Mouse (Mus musculus): ENCODE results near the gene Gdpd5.
A peak's percentile ranks its signal among the peaks of the same experiment; 100 is the strongest.

Gene Gdpd5

DNA sequence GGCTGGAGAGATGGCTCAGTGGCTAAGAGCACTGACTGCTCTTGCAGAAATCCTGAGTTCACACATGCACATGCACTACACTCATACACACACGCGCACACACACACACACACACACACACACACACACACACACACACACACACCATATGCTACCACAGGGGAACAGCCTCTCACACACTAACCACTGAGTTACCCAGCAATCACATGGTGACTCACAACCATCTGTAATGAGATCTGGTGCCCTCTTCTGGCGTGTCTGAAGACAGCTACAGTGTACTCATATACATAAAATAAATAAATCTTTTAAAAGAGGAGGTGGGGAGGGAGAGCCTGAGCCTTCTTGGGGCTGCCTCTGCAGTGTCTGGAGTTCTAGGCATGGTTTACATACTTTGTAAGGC is 6.9 kb upstream of the Gdpd5 start:
- peak in 1 of 2 experiments; percentile 26 for DNase-seq

DNA sequence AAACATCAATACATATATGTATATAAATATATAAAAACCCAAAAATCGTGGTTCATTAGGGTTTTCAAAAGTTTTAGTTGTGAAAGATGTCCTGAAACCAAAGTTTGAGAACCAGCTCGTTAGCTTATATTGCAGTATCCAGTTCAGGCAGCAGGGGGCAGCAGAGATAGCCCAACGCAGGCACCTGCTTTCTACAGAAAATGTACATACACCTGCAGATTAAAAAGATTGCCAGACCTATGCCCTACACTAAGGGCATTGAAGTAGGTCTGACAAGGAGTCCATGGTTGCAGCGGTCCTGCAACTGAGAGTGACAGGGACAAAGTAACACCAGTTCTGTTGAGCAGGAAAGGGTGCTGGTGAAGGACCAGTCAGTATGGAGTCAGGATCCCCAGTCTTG is 5.8 kb upstream of the Gdpd5 start:
- peak; percentile 52 to 84 for DNase-seq

DNA sequence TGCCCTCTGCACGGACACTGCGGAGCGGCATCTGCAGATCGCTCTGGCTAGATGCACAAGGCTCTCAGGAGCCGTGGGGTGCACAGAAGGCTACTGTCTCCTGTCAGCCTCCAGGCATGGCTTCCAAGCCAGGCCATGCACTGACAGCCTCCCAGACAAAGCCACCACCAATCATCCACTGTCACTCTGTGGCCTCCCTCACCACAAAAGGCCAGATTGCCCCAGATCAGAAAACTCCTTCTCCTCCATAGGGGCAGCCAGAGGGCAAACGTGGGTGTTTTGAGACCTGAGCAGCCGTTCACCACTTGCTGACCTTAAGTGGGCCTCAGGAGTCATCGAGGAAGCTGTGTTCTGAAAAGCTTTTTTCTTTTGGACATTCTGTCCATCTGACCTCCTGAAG is 2.3 kb upstream of the Gdpd5 start:
- DNase-seq: no peak

DNA sequence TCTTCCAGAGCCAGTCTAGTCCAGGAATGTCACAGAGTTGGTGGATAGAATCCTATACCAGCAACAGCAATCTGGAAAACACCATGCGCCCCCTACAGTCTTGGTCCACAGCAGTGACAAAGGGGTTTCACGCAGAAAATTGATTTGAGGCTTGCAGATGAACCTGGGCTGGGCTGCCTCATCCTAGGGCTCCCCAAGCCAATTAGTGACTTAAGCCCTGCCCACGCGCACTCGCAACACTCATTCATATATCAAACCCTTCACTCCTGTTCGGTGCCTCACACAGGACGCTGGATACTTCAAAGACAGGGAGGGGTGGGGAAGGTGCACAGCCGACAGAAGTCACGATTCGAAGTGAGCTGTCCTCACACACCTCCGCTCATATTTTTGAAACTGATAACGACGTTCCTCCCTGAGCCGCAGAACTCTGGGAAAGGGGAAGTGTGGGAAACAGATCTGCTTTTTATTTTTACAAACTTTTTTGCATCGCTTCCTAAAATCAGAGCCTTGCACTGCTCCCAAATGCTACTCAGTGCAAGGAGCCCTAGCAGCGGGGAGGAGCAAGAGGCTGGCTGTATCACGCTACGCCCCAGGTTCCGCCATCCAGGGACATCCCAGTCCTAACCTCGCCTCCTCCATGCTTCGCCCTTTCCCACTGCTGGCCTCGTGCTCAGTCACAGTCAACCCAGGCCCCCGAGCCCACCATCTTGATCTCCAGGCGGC is 562 bp upstream of the Gdpd5 start:
- peak in 1 of 2 experiments; percentile 56 for DNase-seq

DNA sequence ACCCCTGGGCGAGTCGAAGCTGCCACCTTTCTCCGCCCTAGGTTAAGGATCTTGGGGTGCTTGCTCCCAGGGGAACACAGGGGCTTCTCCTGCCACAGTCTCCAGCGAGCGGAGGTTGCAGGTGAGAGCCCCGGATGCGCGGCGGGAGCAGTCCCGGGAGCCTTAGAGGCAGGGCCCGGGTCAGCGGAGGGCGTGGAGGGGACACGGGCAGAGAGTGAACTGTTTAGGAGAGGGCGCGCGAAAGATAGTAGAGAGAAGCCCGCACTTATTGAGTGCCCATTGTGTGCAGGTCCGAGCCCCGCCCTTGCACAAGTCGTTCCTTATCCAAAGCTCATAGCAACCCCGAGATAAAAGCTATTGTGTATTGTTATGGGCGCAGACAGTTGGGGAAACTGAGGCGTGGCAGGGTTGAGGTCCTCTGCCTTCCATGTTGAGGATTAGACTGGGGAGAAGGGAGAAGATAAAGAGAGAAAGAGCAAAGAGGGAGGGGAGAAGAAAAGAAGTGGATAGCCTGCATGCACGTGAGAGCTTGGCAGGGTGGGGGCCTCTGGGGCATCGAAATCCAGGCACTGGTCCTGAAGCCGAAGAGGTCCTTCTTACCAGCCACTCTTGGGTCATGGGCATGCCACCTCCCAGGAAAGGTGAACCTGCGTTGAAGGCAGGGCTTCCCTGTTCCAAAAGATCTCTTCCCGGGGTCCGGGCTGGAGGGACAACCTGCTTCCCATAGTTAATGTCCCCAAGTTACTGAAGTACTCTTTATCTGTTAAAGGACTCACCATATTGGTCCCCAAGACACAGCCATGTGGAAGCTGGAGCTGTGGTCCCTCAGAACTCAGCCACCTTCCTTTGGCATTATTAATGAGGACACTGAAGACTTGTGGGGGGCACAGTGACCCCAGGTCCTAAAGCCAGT is 1.1 kb downstream of the Gdpd5 start:
- DNase-seq: peak; percentile 13 to 48

GRCm38 (mm10) chr7:99383246-99383645 is 2.0 kb downstream of the Gdpd5 start:
- peak in 1 of 2 experiments; percentile 43 for DNase-seq

GRCm38 (mm10) chr7:99384101-99384611 is 2.9 kb downstream of the Gdpd5 start:
- peak; percentile 58 to 78 for DNase-seq

GRCm38 (mm10) chr7:99386030-99386429 is 4.8 kb downstream of the Gdpd5 start:
- DNase-seq: no peak

GRCm38 (mm10) chr7:99386811-99387210 is 5.6 kb downstream of the Gdpd5 start:
- DNase-seq: no peak

- DNase-seq: no peak
Observed at GRCm38 (mm10) chr7:99387356-99387755, 6.1 kb downstream of the Gdpd5 start.

- no peak for DNase-seq
Observed at GRCm38 (mm10) chr7:99390559-99390958, 9.3 kb downstream of the Gdpd5 start.

DNA sequence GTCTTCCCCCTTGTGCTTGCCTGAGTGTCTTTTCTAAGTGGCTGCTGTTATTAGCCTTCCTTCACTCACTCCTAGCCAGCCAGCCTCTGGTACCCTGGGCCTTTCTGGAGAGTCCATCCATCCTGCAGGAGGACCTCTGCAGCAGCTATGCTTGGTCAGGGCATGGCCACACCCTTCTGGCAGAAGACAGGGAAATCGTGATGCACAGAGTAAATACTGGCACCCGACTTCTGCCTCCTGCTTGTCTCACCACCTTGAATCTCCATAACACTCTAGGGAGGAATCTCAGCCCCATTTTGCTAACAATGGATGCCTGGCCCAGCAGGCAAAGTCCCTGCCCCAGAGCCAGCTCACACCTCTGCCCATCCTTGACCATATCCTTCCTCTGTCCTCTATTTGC is 11.5 kb downstream of the Gdpd5 start:
- DNase-seq: no peak

DNA sequence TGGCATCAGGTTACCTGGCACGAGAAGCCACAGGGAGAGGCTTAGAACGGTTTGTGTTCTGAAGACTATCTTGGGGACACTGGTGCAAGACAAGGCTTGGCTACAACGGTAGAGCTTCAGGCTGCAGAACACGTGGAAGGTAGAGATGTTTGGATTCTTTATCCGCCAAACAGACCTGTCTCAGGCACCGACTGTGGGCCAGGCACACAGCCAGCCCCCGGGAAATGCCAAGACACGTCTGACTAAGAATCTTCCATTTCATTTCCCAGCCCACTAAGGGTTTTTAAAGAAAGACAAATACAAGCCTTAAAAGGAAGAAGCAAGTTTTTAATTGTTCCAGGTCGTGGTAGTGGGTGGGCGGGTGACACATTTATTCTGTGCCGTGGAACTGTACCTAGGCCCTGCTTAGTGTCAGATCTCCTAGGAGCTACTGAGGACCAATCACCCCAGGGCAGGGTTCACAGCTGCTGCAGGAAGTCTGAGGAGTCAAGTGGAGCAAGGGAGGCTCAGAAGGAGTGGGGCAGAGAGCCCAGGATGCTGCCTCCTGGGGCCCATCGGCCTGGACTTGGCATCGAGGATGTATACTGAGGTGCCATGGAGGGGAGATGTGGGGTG is 12.6 kb downstream of the Gdpd5 start:
- no peak for DNase-seq

- DNase-seq: no peak
Observed at GRCm38 (mm10) chr7:99395385-99395784, 14.2 kb downstream of the Gdpd5 start.

GRCm38 (mm10) chr7:99395908-99396616 is 14.8 kb downstream of the Gdpd5 start:
- DNase-seq: no peak

DNA sequence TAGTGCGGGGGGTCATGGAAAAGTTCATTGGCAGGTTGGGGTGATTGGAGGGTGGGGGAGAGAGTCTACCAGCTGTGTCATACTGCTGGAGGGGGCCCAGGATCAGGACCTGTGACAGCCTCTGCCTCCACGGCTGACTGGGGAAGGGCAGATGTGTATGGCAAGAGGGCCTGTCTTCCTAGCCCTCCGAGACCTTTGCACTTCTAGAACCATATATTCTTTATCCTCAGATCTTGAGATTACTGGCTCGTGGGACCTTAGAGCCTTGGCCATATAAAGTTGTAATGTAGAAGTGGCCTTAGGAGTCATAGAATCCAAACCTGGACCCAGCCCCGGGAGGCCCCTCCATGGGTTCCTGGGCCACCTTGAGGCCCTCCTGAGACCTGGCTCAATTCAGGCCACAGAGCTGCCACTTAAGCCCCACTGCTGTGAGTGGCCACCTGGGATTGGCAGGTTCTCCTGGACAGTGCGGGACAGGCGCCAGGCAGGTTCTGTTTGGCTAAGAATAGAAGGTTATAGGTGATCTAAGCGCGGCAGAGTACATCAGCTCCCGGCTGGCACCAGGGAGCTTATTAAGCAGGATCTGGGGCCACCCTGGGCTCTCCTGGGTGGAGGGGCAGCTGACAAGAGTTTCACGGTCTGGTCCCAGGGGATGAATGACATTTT is 15.9 kb downstream of the Gdpd5 start:
- DNase-seq: no peak

DNA sequence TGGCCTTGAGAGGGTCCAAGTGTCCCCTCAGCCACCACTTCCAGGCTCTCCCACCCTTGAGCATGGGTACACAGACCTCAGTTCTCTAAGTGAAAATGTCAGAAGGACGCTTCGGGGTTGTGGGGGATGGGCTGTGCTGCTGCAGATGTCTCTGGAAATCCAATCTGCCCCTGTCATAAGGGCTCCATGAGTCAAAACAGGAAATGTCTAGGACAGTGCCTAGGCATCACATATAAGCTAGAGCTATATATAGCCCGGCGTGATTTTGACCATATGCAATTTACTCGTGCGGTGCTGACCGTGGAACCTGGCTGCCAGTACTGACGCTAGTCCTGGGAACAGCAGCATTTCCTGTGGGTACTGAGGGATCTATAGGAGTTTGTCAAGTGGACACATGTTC is 20.2 kb downstream of the Gdpd5 start:
- DNase-seq: peak in 1 of 2 experiments; percentile 32

DNA sequence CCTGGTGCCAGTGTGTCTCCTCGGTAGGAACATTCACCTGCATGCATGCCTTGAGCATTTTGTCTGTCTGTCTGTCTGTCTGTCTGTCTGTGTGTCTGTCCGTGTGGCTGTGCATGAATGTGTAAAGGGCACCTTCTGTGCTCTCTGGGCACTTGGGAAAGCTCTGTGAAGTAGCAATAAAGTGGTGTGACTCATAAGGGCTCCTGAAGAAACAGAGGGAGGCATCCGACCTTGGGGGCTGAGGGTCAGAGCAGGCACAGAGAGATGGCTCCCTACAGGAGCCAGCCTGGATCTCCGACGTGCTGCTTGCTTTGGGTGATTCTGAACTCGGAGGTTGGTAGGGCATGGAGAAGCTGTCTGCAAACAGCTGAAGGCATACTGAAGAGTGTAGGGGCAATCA is 21.3 kb downstream of the Gdpd5 start:
- DNase-seq: no peak

DNA sequence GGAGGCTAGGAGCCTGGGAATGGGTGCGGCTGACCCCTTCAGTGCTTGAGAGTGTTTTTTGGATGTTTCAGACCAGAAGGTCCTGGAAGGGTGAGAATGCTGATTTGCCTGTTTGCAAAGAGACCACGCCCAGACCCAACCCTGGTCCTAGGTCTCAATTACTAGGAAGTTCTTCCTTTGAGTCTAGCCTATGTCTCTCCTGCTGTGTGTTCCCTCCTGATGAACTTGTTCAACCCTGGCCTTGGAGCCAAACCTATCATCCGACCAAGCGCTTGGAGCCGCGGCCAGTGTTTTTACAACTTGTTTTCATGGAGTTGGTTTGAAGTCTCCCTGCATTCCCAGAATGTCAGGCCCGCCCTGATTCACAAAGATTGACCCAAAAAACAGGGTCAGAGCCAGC is 22.0 kb downstream of the Gdpd5 start:
- DNase-seq: no peak

- no peak for DNase-seq
Observed at GRCm38 (mm10) chr7:99404031-99404735, 23.0 kb downstream of the Gdpd5 start.

DNA sequence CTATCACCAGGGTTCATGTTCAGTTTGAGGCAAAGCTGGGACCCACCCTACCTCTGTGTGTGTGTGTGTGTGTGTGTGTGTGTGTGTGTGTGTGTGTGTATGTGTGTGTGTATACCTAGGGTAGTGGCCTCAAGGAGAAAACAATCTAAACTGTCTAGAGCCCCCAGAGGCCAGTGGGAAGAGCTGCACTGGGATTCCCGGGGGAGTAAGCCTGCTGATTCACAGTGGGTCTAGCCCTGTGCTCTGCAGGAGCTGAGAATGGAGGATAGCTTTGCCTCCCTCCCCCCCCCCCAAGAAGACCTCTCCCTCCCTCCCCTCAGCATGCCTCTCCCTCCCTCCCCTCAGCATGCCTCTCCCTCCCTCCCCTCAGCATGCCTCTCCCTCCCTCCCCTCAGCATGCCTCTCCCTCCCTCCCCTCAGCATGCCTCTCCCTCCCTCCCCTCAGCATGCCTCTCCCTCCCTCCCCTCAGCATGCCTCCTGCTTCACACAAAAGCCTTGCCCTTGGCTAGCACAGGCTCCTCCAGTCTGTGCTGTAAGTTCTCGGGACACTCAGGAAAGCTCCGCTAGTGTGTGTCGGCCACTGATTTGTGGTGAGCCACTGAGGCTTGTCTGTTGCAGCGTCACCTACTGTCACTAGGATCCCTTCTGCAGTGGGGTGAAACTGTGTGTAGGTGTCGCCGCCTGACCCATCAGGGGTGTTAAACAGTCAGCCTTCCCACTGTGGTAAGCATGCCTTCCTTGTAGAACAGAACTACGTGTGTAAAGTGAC is 24.4 kb downstream of the Gdpd5 start:
- no peak for DNase-seq
